Mouse (Mus musculus) mesoderm, embryonic 11.5 days (tissue): ENCODE results near the gene Gm19345.

ENCODE experiments used
- DNase-seq: peaks from one replicate; pipeline ENCODE4 v3.0.0-alpha.2; 2012; ENCODE audit warnings: low read depth, low spot score

Gm19345 gene

DNA sequence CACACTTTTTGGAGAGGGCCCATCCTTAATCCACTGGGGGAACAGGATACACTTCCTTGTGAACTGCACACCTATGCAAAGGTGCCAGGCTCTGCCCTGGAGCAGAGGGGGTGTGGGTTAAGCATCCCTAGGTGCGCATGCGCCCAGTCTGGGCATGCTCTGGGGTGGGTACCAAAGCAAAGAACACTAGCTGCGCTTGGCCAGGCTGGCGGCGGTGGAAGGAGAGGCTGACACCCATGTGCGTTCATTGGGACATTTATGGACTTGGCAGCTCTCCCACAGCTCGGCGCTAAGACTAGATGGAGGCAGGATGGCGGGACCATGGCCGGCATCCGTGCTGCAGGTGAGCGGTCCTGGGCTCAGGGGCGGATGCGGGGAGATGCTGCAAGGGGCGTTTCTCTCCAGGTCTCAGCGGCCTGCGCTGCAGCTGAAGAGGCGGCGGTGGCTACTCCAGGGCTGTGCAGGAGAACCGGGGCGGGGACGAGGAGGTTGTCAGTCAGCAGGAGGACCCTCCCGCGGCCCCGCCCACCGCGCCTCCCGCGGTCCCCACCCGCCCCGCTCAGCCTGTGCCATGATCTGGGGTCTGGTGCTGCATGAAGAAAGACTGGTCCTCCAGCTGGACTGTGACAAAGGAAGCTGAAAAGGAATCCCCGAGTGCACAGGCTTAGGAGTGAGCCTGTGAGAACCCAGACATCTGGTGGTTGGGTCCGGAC lies at the start of gene Gm19345:
TSS of gene Gm19345 (plus strand) at position 146 of the 713 bp plus-strand sequence.
- no peak for DNase-seq

- DNase-seq = peak; percentile 61
Observed at GRCm38 (mm10) chr7:19802995-19803394, 48.8 kb upstream of the Gm19345 start.

DNA sequence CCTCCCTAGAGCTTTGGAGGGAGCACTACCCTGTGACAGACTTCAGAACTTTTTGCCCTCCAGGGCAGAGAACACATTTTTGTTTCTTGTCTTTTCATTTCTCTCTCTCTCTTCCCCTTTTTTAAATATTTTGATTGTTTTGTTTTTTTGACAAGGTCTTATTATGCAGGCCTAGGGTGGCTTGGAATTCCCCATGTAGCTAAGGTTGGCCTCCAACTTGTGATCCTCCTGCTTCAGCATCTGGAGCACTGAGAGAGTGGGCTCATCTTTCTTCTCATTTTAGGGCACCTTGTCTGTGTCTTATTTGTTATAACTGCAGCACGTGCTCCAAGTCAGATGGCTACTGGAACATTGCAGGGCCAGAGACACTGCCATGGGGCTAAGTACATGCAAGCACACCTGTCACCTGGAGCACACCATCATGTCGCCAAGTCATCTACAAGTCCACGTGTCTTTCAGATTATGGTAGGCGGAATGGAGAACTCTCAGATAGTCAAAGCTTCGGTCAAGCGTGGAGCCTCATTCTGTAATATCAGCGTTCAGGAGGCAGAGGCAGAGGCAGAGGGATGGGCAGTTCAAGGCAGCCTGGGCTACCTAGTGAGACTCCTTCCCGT lies 45.3 kb upstream of the Gm19345 start:
- no peak for DNase-seq

GRCm38 (mm10) chr7:19809369-19809768 lies 42.4 kb upstream of the Gm19345 start:
- DNase-seq = no peak

DNA sequence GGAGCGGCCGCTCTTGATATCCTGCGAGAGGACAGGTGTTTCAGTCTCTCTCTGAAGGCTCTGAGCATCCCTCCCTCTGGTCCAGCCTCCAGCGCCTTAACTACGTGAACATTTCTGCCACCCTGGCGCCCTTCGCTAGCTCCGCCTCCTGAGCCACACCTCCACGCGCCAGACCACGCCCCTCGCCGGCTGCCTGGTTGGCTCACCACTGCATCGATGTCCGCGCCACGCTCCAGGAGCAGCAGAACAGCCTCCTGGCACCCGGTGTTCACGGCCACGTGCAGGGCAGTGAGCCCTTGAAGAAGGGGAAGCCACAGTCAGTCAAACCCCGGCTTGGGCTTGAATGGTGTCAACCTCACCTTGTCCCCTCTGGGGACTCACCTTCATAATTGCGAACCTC lies 40.7 kb upstream of the Gm19345 start:
- DNase-seq = peak; percentile 38

GRCm38 (mm10) chr7:19813161-19813560 lies 38.6 kb upstream of the Gm19345 start:
- no peak for DNase-seq

GRCm38 (mm10) chr7:19813579-19814122 lies 38.2 kb upstream of the Gm19345 start:
- DNase-seq = no peak

GRCm38 (mm10) chr7:19815296-19816223 lies 36.2 kb upstream of the Gm19345 start:
- no peak for DNase-seq

DNA sequence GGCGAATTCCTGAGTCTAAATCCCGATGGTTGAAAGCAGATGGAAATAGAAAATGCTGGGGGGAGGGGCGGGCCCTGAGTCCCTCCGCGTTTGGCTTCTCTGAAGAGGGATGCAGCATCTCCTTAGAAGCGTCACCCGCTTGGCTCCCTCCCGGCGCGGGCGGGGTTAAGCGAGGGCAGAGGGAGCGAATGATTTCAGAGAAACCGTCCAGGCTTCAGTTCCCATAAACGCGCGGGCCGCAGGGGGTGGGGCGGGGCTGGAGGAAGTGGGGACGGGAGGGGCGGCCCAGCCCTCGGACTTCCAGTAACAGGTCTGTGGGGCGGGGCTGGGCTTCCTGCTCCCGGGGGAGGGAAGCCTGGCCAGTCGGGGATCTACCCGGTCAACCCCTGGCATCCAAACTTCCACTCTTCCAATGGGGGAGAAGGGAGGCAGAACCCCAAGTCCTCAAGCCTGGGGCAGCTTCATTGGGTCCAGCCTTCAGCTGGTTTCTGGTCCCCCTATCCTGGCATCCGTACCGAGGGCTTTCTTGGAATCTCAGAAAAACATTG lies 35.5 kb upstream of the Gm19345 start:
- DNase-seq = peak; percentile 61

DNA sequence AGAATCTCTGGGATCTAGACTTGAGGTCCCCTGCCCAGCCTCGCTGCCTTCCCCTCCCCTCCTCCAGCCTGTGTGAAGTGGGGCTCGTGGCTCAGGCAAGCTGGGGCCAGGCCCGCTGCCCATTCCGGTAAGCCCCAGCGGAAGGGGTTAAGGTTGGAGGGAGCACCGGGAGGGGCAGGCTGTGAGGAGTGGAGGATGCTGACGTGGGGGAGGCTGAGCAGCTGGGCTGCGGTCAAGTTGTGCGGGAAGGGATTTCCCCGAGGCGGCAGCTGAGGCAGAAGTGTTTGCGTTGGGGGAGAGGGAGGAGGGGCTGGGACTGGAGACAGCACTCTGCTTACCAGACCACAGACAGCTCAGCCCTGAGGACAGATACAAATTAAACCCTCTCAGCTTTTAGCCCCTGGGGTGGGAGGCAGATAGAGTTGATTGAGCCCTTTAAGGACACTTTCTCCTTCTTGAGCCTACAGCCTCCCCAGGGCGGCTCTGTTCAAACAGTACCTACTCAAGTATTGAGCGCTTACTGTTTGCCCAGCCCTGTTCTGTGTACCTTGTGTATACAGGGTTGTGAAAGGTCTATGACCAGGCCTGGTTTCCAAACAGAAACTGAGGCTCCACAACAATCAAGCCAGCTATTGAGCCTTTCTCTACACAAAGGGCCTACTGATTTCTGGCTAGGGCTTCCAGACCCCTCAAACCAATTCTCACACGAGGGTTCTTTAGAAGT lies 34.3 kb upstream of the Gm19345 start:
- peak; percentile 71 for DNase-seq

DNA sequence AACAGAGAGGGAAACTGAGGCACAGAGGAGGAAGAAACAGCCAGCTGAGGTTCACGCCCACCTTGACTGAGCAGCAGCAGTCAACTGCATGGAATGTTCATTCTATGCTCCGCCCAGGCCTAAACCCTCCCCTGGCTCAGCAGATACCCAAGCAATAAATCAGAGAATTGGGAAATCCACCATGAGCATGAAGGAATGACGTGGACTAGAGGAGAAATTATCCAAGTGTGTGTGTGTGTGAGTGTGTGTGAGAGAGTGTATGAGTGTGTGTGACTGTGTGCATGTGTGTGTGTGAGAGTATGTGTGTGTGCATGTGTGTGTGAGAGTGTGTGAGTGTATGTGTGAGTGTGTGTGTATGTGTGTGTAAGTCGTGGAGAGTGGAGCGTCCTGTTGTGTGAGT lies 33.4 kb upstream of the Gm19345 start:
- DNase-seq = no peak

DNA sequence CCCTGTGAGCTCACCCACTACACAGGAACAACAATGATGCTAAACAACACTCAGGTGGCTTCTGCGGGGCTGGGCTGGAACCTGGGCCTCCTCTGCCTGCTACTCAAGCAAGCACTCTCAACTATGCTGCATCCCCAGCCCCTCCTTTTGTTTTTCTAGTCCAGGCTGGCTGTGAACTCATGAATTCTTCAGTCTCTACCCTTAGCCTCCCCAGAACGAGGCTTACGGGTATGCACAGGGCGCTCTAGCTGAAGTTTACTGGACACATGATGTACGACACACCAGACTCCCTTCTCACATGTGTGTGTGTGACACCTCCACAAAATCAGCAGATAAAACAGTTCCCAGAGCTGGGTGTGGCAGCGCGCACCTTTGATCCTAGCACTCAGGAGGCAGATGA lies 32.9 kb upstream of the Gm19345 start:
- no peak for DNase-seq

- no peak for DNase-seq
Observed at GRCm38 (mm10) chr7:19820347-19821048, 31.3 kb upstream of the Gm19345 start.

GRCm38 (mm10) chr7:19821633-19822032 lies 30.2 kb upstream of the Gm19345 start:
- no peak for DNase-seq

DNA sequence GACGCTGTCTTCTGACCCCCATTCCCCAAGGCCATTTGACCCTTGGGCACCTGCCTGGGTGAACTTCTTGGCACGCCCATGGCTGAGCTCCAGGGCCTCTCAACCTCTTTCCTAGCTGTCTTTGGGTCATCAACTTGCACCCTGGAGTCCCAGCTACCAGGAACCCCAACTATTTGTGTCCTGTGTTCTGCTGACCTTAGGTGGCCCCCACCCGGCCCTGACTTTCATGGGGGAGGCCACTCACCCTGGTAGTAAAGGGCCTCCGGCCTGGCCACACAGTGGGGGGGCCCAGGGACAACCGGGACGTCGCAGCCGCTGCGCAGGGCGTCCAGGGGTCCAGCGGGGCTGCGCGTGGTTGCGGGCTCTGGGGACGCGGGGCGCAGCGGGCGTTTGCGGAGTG lies 29.6 kb upstream of the Gm19345 start:
- DNase-seq = no peak

GRCm38 (mm10) chr7:19822604-19823058 lies 29.2 kb upstream of the Gm19345 start, which contains the start of gene Bcl3:
Bcl3 (minus strand) TSS chr7:19822770.
- DNase-seq = no peak

GRCm38 (mm10) chr7:19823256-19824181 lies 28.3 kb upstream of the Gm19345 start:
- DNase-seq = no peak

- DNase-seq = peak; percentile 78
Observed at GRCm38 (mm10) chr7:19824182-19824973, 27.4 kb upstream of the Gm19345 start.
